Mouse (Mus musculus) embryonic facial prominence, embryonic 15.5 days (tissue): ENCODE results near the gene Dmtf1. TPM values are rescaled to one million over a fixed set of nuclear protein-coding genes. Genes with fewer than 3 reads are reported as not detected.
"Not testable (repeated sequence)": the region's sequence is repeated elsewhere in the genome, so short reads cannot be mapped to it uniquely, and the experiment has no call there.

Experiments used
- ATAC-seq: fragments of 200-750 bp; cut with Nextera tagmentation; 2 replicates; pipeline ENCODE4 v1.8.0; 2017; ENCODE audit warnings: low read depth, moderate TSS enrichment; ENCODE audit not compliant: insufficient number of reproducible peaks, low FRiP score, low TSS enrichment
- H3K27ac ChIP-seq: fragments of 300-500 bp; sonication (generic); replicated peaks from 2 replicates; pipeline ENCODE4 v1.5.1; 2015; ENCODE audit warnings: mild to moderate bottlenecking, inconsistent platforms
- H3K27me3 ChIP-seq: fragments of 300-500 bp; sonication (generic); 2 replicates; pipeline ENCODE4 v1.6.1; 2015; ENCODE audit warnings: inconsistent platforms
- H3K36me3 ChIP-seq: fragments of 300-500 bp; sonication (generic); 2 replicates; pipeline ENCODE4 v1.6.1; 2015; ENCODE audit warnings: mild to moderate bottlenecking, inconsistent platforms
- H3K4me1 ChIP-seq: fragments of 300-500 bp; sonication (generic); 2 replicates; pipeline ENCODE4 v1.6.1; 2015; ENCODE audit warnings: inconsistent platforms
- H3K4me2 ChIP-seq: fragments of 300-500 bp; sonication (generic); replicated peaks from 2 replicates; pipeline ENCODE4 v1.6.1; 2015; ENCODE audit warnings: mild to moderate bottlenecking, inconsistent platforms
- H3K4me3 ChIP-seq: fragments of 300-500 bp; sonication (generic); replicated peaks from 2 replicates; pipeline ENCODE4 v1.5.1; 2015; ENCODE audit warnings: mild to moderate bottlenecking, inconsistent platforms
- H3K9ac ChIP-seq: fragments of 300-500 bp; sonication (generic); 2 replicates; pipeline ENCODE4 v1.6.1; 2015; ENCODE audit warnings: inconsistent platforms
- H3K9me3 ChIP-seq: fragments of 300-500 bp; sonication (generic); replicated peaks from 2 replicates; pipeline ENCODE4 v1.6.1; 2016; ENCODE audit warnings: inconsistent platforms
- WGBS: fragments of 180-500 bp; shearing (Covaris S2); methylation state at CpG from one replicate; pipeline ENCODE4 v1.1.7; 2015; 5-methylcytosine and 5-hydroxymethylcytosine counted together
- polyA plus RNA-seq: library from polyadenylated mRNA; unstranded; fragments of >200 nt; fragmentation: Nextera tagmentation; extraction: Ambion mirVana; gene quantifications from 2 replicates; pipeline ENCODE4 v1.2.1, GENCODE M21; 2015

Dmtf1 gene
- polyA plus RNA-seq: 47.0 and 49.0 TPM in 2 replicates

DNA sequence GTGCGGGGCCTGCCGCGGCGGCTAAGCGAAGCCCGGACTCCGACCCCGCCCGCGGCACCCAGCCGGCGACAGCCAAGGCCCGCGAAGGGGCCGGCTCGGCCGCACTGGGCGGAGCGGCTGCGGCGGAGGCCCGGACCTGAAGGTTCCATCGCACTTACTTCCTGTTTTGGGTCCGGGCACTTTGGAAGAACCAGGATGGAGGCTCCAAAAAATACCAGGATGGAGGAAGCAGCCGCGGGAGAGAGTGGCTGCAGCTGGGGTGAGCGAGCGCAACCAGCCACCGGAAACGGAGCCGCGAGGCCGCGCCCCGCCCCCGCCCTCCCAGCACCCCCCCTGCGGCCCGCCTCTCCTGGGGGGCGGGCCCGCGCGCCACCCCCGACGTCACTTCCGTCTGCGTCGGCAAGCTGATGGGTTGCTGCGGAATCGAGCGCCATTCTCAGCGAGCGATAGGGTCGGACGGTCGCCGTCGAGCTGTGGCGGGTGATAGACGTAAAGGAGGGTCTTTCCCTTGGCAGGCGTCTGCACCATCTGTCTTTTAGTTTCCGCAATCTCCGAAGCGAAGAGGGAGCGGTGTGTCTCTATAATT, at the start of gene Dmtf1:
TSS of gene Dmtf1 (minus strand) at position 321 of the 586 bp plus-strand sequence.
- Histone ChIP-seq H3K4me1 (0 out of 2 replicates have a peak, but pooled peaks cover 5% of the 10 kb centered on the region), H3K4me3 (peak within 1 kb of the TSS; percentile 90), H3K36me3 (no peaks in the 10 kb centered on the region), H3K4me2 (peak within 1 kb of the TSS; percentile 72), H3K9me3 (no peaks in the 10 kb centered on the region), H3K9ac (peak within 1 kb of the TSS; percentile 95), H3K27ac (peak within 1 kb of the TSS; percentile 100), H3K27me3 (no peaks in the 10 kb centered on the region)
- ATAC-seq: peak; percentile 94
- under 1% methylated on average over 64 of the region's 64 CpGs for WGBS

DNA sequence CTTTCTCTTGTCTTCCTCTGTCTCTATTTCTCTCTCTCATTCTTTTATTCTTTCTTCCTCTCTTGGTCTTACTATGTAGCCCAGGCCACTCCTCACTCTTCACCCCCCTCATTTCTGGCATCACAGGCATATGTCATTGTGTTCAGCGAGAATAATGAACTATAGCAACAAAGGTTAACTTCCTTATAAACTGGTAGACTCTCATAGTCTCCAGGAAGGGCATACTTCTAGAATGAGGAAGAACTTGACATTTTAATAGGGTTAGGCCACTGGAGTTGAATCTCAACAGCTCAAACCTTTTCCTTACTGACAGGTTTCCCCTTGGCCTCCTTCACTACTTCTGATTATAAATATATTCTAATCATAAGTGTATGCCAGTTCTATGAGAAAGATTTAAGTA, 24.9 kb upstream of the Dmtf1 start:
- H3K27ac ChIP-seq: no peak overlapping the region
- no peaks in the 10 kb centered on the region for H3K9me3 ChIP-seq
- WGBS: 63% methylated on average over 1 of the region's 1 CpGs
- H3K4me1 ChIP-seq: no peaks in the 10 kb centered on the region
- no peak overlapping the region for H3K9ac ChIP-seq
- no peak overlapping the region for H3K4me3 ChIP-seq
- no peaks in the 10 kb centered on the region for H3K27me3 ChIP-seq
- no peaks in the 10 kb centered on the region for H3K36me3 ChIP-seq
- ATAC-seq: no peak
- H3K4me2 ChIP-seq: no peak overlapping the region

DNA sequence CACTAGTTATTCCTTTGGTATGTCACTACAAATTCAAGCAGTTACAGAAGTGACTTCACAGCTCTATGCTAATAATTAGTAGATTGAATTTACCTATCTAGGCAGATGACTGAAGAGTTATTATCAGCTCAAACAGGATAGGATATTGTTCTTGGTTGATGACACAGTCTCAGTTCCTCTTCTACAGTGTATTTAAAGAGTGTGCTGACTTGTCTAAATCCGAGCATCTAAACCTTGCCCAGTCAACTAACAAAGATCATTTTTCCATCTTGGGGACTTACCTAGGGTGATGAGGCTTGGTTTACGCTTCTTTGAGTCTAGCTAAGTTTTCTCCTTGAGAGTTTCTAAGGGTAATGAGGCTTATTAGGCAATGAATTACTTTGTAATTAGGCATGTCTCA, 11.7 kb upstream of the Dmtf1 start:
- 70% methylated on average over 2 of the region's 2 CpGs for WGBS
- Histone ChIP-seq H3K9ac (no peak overlapping the region), H3K4me3 (no peak overlapping the region), H3K9me3 (no peaks in the 10 kb centered on the region), H3K27me3 (no peaks in the 10 kb centered on the region), H3K36me3 (no peaks in the 10 kb centered on the region), H3K27ac (no peak overlapping the region), H3K4me1 (no peaks in the 10 kb centered on the region), H3K4me2 (no peak overlapping the region)
- no peak for ATAC-seq

DNA sequence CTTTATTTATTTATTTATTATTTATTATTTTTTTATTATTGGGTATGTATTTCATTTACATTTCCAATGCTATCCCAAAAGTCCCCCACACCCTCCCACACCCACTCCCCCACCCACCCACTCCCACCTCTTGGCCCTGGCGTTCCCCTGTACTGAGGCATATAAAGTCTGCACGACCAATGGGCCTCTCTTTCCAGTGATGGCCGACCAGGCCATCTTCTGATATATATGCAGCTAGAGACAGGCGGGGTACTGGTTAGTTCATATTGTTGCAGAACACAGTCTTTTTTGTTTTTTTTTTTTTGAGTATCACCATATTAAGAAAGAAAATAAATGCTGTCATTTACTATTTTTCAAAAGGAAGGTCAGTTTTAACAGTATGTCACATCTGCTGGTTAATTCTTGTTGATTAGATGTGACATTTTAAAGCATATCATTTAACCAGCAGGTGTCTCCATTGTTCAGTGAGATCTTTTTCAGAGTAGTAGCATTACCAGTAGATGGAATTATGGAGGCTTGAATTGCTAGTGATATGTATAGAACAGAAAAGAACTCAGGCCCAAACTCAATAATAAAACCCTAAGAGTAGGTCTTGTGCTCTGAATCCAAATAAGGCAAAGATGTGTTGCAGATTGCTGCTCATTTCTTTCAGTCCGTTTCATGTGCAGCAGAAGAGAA, 7.9 kb upstream of the Dmtf1 start:
- not testable (repeated sequence) for H3K36me3 ChIP-seq, ATAC-seq, H3K27me3 ChIP-seq, H3K4me2 ChIP-seq, H3K27ac ChIP-seq, H3K9ac ChIP-seq, H3K4me3 ChIP-seq, H3K4me1 ChIP-seq, H3K9me3 ChIP-seq
- WGBS: 86% methylated on average over 5 of the region's 5 CpGs

DNA sequence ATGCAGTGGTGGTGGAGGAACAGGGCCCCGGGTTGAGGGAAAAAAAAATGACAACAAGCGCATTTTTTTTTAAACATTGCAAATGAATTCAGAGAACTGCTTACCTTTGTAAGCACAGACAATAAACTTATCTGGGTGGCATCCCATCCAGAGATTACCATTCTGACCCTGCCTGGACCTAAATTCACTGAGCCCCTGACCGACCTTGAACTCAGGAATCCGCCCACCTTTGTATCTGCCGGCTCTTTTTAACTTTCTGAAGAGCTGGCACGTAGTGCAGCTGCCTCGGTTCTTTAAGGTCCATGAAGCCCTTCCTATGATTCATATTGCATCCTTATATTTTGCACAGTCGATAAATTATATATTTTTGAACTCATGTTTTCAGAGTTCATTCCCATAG, 4.8 kb upstream of the Dmtf1 start:
- Histone ChIP-seq H3K36me3 (no peaks in the 10 kb centered on the region), H3K27me3 (no peaks in the 10 kb centered on the region), H3K4me2 (no peak overlapping the region), H3K4me1 (0 out of 2 replicates have a peak, but pooled peaks cover 5% of the 10 kb centered on the region), H3K9ac (no peak overlapping the region), H3K4me3 (no peak overlapping the region), H3K9me3 (no peaks in the 10 kb centered on the region), H3K27ac (no peak overlapping the region)
- no peak for ATAC-seq
- 81% methylated on average over 8 of the region's 8 CpGs for WGBS

DNA sequence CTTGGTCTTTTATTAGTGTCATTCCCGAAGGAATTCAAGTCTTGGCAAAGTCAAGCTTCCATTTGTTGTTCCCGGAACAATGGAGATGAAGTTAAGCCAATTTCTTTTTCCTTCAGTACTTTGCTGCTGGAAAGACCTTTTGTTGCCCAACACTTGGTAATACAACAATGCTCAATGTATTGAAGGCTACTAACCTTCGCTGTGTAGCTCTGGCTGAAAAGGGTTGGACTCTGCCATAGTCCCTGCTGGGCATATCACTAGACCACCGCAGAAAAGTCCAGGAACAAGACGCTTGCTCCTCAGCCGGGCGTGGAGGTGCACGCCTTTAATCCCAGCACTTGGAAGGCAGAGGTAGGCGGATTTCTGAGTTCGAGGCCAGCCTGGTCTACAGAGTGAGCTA, 3.6 kb upstream of the Dmtf1 start:
- WGBS: 89% methylated on average over 10 of the region's 10 CpGs
- not testable (repeated sequence) for H3K36me3 ChIP-seq, H3K9ac ChIP-seq, H3K4me1 ChIP-seq, H3K9me3 ChIP-seq, H3K4me3 ChIP-seq, H3K27ac ChIP-seq, ATAC-seq, H3K27me3 ChIP-seq, H3K4me2 ChIP-seq

DNA sequence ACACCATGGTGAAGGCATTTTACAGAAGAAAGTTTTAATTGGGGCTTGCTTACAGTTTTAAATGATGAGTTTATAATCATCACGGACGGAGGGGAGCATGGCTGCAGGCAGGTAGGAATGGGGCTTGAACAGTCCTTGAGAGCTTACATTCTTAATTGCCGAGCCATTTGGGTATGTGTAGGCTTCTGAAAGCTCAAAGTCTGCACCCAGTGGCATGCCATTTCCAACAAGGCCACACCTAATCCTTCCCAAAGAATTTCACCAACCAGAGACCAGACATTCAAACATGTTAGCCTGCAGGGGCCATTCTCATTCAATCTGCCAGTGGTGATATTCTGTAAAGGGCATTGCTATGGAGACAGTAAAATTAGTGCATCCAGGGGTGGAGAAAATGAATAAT, 1.8 kb upstream of the Dmtf1 start:
- 0 out of 2 replicates have a peak, but pooled peaks cover 5% of the 10 kb centered on the region for H3K4me1 ChIP-seq
- H3K9ac ChIP-seq: no peak overlapping the region
- H3K4me2 ChIP-seq: no peak overlapping the region
- no peak for ATAC-seq
- no peaks in the 10 kb centered on the region for H3K36me3 ChIP-seq
- H3K4me3 ChIP-seq: no peak overlapping the region
- no peak overlapping the region for H3K27ac ChIP-seq
- WGBS: 89% methylated on average over 3 of the region's 3 CpGs
- no peaks in the 10 kb centered on the region for H3K9me3 ChIP-seq
- no peaks in the 10 kb centered on the region for H3K27me3 ChIP-seq

DNA sequence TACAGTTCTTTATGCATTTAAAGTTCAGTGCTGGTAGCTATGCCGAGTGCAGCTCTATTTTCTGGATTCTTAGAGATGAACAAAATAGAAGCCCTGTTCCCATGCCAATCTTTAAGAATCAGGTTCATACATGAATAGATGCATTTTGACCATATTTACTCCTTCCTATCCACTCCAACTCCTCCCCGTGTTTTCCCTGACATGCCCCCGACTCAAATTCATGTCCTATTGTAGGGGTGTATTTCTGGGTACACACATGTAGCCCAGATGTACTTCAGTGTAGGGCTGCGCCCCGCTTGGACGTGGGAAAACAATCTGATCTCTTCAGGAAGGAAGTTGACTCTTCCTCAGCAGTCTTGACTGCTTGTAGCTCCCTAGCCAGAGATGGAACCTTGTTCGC, 512 bp upstream of the Dmtf1 start:
- Histone ChIP-seq H3K36me3 (no peaks in the 10 kb centered on the region), H3K4me1 (0 out of 2 replicates have a peak, but pooled peaks cover 5% of the 10 kb centered on the region), H3K27me3 (no peaks in the 10 kb centered on the region), H3K4me2 (peak overlapping the region; percentile 72), H3K9ac (peak overlapping the region; percentile 66), H3K9me3 (no peaks in the 10 kb centered on the region), H3K27ac (peak overlapping the region; percentile 100), H3K4me3 (peak overlapping the region; percentile 90)
- 7% methylated on average over 7 of the region's 7 CpGs for WGBS
- ATAC-seq: no peak

DNA sequence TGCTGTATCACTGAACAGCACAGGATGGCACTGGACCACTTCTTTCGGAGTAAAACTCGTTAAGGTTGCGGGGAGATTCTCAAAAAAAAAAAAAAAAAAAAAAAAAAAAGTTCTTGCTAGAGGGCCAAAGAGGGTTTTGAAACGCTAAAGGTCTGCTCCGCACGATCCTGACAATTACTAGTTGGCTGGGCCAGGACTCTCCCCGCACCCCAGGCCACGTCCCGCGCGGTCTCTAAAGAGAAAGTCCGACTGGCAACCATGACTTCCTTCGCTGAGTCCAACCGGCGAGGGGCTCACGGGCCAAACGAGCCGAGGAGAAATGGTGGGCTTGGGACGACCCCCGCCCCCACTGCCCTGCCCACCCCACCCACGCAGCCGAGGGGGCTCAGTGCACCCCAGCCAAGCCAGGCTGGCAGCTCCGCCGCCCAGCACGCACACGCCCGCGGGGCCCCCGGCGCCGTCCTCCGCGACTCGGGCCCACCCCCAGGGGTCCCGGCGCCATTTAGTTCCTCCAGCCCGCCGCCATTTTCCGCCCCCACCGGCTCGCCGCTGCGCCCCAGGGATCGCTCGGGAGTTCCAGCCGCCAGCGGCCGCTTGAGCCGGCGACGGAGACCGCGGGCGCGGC, 633 bp downstream of the Dmtf1 start:
- no peaks in the 10 kb centered on the region for H3K36me3 ChIP-seq
- peak overlapping the region; percentile 100 for H3K27ac ChIP-seq
- H3K4me1 ChIP-seq: 0 out of 2 replicates have a peak, but pooled peaks cover 5% of the 10 kb centered on the region
- H3K9ac ChIP-seq: peak overlapping the region; percentile 95
- no peaks in the 10 kb centered on the region for H3K27me3 ChIP-seq
- H3K4me3 ChIP-seq: peak overlapping the region; percentile 90
- WGBS: under 1% methylated on average over 44 of the region's 55 CpGs
- ATAC-seq: peak; percentile 75
- no peaks in the 10 kb centered on the region for H3K9me3 ChIP-seq
- peak overlapping the region; percentile 50 for H3K4me2 ChIP-seq

DNA sequence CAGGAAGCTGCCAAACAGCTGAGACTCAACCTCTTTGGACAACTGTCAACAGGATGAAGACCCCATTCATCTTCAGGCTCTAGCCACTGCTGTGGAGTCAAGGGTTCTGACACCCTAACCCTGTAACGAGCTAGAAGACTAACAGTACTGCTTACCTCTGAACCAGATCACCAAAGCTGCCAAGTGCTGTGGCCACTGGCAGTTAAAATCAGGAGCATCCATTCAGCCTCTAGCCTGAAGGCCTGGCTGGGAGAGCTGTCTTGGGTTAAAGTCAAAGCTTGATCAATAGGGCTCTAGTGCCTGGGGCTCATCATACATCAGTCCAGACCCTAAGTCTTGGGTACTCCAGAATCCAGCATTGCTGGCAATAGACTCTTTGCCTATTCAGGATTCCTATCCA, 4.2 kb downstream of the Dmtf1 start:
- no peak overlapping the region for H3K27ac ChIP-seq
- H3K27me3 ChIP-seq: no peaks in the 10 kb centered on the region
- no peak overlapping the region for H3K9ac ChIP-seq
- no peak overlapping the region for H3K4me2 ChIP-seq
- no peak overlapping the region for H3K4me3 ChIP-seq
- no peaks in the 10 kb centered on the region for H3K36me3 ChIP-seq
- WGBS: 79% methylated on average over 1 of the region's 1 CpGs
- H3K9me3 ChIP-seq: no peaks in the 10 kb centered on the region
- ATAC-seq: no peak
- 0 out of 2 replicates have a peak, but pooled peaks cover 2% of the 10 kb centered on the region for H3K4me1 ChIP-seq

DNA sequence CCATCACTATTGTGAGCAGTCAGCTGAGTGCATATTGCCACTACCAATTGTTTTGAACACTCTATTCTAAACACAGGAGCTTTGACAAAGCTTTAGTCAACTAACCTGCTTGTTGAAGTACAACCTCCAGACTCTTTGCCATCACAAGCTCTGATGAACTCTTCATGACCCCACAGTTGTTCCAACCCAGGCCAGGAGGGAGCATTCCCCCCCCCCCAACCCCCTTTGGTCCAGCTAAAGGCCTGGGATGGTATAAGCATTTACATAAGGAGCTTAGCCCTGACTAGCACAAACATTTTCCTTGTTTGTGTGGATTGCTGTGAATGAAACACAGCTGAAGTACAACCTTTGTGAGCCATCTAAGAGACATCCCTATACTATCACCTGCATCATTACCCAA, 4.8 kb downstream of the Dmtf1 start:
- Histone ChIP-seq H3K4me1 (no peaks in the 10 kb centered on the region), H3K27ac (no peak overlapping the region), H3K9me3 (no peaks in the 10 kb centered on the region), H3K4me3 (no peak overlapping the region), H3K4me2 (no peak overlapping the region), H3K27me3 (no peaks in the 10 kb centered on the region), H3K9ac (no peak overlapping the region), H3K36me3 (no peaks in the 10 kb centered on the region)
- no peak for ATAC-seq
